Mouse (Mus musculus): ENCODE data around the gene Tlx2.

DNA sequence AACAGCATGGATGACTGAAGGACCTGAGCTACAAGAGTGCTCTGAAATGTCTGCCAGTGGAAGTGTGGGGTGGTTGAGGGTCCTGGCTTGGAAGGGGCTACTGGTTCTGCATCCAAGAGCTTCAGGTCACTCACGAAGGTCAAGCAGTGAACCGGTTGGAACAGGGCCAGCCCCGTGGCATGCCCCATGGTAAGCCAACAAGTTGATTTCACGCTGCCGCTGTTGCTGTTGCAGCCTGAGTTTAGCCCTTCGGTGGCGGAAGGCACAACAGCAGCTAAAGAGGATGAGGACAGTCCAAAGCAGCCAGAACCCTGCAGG is 49.6 kb upstream of the Tlx2 start:
- TF ChIP-seq ZC3H11A (IDR thresholded peaks at IDR 0.05; ENCODE audit: borderline replicate concordance, low read depth, low read length) (no peak), HCFC1 (IDR thresholded peaks at IDR 0.05; ENCODE audit: borderline replicate concordance, insufficient read depth, low read length) (no peak), CHD2 (IDR thresholded peaks at IDR 0.05; ENCODE audit: low read depth, low read length) (no peak), ZNF384 (IDR thresholded peaks at IDR 0.05; ENCODE audit: low read depth, low read length) (no peak), MAFK (IDR thresholded peaks at IDR 0.05; ENCODE audit: insufficient read depth, low read depth, low read length) (no peak)
